7 mouse cellular contexts compared by ENCODE assay signal in genomic region chr6:148279240-148279639, GRCm38 (mm10).
"Had no signal": no experiment of that assay in that cellular context is flagged by ENCODE, and none has a peak within 500 bp of the region (broad histone marks: within the 10 kb centered on the region; RNA-seq: fewer than 3 reads in every experiment).

No protein-coding gene starts in this region.

- H3K27ac ChIP-seq: kidney, embryonic 15.5 days; limb, embryonic 13.5 days; liver, embryonic 14.5 days had no signal

- H3K27me3 ChIP-seq: kidney, embryonic 15.5 days; limb, embryonic 13.5 days had no signal

- H3K9me3 ChIP-seq: kidney, embryonic 15.5 days; limb, embryonic 13.5 days had no signal

- H3K4me3 ChIP-seq: kidney, embryonic 15.5 days; limb, embryonic 13.5 days had no signal

- H3K4me2 ChIP-seq: kidney, embryonic 15.5 days; limb, embryonic 13.5 days had no signal

- H3K36me3 ChIP-seq: kidney, embryonic 15.5 days; limb, embryonic 13.5 days had no signal

- DNase-seq: kidney, adult 18-20 months; left cerebral cortex, postnatal 4 days; thymus, adult 2 months; thymus, postnatal 25 days had no signal

- H3K9ac ChIP-seq: kidney, embryonic 15.5 days; limb, embryonic 13.5 days; liver, embryonic 14.5 days had no signal
